Mouse (Mus musculus) retina, postnatal 7 days (tissue): Measurements from ENCODE around the gene Cpeb3.

Experiments used
- DNase-seq: peaks from one replicate; pipeline ENCODE4 v3.0.0-alpha.2; 2012; ENCODE audit warnings: low read depth, low spot score

Gene Cpeb3

DNA sequence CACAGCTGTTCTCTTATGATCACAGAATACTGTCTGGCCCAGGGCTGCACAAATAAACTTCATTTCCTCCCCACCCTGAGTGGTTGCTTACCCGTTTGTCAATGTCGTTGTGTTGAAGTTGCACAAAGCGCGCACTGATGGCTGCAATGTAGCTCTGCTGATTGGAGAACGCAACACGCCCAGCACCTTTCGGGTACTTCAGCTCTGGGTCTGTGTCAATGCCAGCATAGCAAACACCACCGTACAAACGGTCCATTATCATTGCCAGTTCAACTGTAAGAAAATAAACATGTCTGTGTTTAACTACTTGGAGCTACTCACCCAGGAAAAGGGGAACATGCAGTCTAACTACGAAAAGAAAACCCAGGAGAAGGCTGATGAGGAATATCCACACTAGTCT lies 164.0 kb downstream of the Cpeb3 start:
- no peak for DNase-seq

DNA sequence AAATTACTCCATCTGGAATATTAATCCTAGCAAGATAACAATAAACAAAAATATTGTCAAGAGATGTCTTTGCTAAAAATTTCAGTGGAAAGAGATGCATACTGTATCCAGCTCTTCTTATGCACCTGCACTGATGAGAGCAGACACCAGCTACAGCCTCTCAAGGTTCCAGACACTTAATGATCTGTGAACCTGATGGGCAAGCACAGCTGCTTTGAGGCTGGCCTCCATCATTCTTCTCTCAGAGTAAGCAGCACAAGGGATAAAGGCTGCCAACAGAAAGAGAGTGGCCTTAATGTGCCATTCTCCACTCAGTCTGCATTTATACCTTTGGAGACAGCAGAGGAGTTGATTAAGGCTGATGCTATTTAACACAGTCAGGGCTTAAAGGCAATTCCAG lies 167.5 kb downstream of the Cpeb3 start:
- no peak for DNase-seq

DNA sequence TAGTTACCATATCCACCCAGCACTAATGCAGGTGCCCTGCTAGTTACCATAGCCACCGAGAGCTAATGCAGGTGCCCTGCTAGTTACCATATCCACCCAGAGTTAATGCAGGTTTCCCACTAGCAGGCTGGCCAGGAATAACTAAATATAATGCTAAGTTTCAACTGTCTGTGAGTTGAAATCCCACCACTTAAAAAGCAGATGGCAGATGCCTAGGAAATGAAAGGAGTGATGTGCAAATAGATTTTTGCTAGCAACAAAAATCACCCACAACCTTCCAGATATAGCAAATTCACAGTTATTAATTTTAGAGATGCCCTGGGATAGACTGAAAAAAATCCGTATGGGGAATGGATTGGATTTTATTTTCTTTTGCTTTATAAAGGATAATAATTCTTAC lies 176.0 kb downstream of the Cpeb3 start:
- no peak for DNase-seq

DNA sequence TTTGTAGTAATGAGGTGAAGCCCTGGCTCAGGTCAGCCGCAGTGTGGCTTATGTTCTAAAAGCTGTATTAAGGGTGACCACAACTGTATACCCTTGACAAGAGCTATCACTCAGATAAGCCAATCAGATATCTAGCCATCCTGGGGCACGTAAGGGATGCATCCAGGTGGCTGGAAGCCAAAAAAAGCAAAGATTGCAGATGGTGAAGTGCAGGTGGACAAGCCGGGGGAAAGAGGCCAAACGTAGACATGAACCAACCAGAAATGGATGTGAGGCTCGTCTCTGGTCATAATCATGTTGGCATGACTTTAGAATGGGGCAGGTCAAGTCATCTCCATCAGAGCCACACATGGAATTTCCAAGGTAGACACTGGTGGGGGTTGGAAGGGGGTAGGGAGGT lies 177.0 kb downstream of the Cpeb3 start:
- DNase-seq, result no peak

DNA sequence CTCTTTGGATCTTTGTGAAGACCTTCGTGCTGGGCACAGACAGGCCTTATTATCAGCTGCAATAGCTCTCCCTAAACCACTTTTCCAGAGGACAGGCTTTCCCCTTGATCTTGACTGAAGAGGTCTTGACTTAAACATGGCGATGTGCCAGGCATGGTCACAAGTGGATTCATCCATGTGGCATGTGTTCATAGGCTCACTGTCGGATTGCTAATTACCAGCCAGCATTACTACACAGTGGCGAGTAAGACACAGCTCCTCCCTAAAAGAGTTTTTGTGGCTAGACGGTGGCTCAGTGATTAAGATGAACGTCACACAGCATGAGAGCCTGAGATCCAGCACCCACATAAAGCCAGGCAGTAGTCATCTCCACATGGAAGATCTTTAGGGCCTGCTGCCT lies 178.6 kb downstream of the Cpeb3 start:
- DNase-seq, result no peak

DNA sequence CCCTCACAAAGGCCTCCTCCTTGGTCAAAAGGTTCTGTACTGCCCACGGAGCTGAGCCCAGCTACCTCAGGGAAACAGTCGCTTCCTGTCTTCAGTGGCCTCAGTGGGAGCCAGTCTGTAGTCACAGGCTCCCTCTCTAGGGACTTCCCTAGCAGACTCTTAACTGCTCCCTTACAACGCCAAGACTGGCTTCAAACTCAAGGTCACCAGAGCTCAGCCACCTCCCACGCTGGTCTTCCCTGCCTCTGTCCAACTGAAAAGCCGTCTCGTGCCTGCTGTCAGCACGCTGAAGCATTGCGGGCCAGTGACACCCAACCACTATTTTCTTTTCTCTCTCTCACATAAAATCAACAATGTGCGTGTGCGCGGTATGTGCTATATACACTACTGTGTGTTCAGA lies 182.0 kb downstream of the Cpeb3 start:
- no peak for DNase-seq

DNA sequence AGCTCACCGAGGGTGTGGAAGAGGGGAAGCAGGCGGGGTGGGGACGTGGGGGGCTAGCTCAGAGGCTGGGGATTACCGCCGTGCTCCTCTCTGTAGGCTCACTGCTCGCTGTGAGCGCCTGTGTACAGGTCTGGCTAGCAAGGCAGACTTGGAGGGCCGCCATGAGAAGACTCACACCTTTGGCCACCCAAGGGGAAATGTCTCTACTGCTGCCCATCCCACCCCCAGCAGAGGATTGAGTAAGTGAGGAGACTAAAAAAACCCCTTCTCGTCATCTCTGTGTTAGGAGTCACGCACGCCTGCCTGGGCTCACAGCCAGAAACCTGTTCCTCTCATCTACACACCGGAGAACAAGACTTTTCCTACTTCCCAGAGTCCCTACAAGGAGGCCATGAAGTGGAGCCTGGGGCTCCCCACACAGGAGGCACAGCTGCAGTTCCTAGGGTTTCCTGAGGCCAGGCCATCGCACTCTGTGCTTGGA lies 182.5 kb downstream of the Cpeb3 start:
- no peak for DNase-seq

DNA sequence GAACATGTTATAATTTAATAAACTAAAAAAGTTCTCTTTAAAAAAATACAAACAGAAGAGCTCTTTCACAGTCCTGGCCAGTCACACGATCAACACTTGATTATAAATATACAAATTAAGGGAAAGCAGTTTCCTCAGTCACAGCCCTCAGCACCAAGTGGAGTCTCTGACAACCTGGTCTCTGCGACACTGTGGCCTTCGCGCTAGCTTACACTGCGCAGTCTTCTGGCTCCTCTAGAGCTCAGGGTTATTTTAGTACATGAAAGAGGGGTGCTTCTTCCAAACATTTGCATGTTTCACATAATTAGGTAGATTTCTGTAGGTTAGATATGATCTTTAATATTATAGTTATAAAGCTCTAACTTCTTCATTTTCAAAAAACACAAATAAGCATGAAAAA lies 186.3 kb downstream of the Cpeb3 start:
- no peak for DNase-seq

DNA sequence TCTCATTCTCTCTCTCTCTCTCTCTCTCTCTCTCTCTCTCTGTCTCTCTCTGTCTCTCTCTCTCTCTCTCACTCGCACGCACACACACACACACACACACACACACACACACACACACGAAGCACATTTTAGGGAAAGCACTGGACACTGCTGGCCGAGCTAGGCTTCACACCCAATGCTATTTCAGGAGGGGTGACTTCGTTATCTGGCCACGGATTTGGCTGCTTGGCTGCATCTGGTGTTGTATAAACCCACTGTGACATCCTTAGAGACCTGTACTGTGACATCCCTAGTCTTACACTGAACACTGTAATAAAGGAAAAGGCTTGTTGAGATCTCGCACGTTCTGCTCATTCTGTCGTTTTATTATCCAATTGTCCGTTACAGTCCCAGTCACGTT lies 187.4 kb downstream of the Cpeb3 start:
- DNase-seq, result no peak

DNA sequence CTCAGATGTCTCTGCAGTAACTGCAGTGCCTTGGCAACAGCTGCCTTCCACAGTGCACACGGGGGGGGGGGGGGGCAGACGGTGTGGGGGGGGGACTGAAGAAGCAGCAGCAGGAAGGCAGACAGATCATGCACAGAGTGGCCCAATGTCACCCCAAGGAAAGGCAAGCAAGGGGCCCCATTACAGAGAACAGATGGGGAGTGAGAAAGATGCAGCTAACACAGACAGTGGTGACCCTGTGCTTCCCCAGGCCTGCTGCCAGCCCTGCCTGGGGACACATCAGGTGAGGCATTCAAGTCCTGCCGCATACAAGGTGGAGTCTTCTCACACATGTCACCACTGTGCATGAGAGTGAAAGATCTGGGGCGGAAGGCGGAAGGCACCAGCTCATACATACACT lies 187.9 kb downstream of the Cpeb3 start:
- no peak for DNase-seq

DNA sequence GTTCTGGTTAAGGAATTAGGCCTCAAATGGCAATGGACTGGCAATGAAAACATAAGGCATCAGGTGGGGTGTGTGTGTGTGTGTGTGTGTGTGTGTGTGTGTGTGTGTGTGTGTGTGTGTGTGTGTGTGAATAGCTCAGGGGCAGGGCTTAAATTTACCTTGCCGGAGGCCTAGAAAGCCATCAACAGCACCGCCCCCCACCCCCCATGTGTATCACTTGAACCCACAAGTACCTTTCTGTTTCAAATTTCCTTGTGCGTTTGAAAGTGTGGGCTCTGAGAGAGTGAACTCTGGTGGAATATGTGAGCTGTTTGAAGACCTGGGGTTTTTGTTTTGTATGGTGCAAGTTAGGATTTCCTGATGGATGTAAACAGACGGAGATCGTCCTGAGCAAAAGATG lies 189.5 kb downstream of the Cpeb3 start:
- DNase-seq, result no peak

DNA sequence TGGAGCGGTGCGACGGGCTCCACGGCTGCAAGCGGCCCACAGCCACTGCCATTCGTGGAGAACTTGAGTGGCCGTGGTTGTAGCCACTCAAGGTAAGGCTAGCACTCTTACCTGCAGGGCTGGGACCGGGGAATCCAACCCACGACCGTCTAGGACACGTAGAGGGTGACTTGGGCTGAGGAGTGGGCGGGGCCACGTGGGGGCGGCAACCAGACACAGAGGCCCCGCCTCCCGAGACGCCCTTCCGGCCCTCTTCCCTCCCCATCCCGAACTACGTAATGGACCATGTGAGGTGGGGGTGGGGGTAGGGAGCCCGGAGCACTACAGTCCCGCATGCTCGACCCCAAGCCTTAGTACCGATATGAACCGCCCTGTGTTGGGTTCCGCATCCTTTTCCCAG lies 190.0 kb downstream of the Cpeb3 start:
- peak; percentile 44 for DNase-seq

DNA sequence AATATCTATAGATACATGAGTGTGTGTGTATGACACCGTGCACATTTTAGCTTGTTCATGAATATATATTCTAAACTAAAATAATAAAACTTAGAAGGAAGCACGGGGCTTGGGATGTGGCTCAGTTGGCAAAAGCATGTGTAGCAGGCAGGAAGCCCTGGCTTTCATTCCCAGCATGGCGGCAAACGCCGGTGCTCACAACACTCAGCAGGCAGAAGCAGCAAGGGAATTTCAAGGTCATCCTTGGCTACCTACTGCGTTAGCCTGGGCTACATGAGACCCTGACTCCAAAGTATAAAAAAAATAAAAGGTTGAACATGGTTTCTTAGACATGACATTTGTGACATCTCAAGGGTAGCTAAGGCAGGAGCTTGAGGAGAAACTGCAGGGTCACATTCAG lies 191.5 kb downstream of the Cpeb3 start:
- DNase-seq, result no peak

DNA sequence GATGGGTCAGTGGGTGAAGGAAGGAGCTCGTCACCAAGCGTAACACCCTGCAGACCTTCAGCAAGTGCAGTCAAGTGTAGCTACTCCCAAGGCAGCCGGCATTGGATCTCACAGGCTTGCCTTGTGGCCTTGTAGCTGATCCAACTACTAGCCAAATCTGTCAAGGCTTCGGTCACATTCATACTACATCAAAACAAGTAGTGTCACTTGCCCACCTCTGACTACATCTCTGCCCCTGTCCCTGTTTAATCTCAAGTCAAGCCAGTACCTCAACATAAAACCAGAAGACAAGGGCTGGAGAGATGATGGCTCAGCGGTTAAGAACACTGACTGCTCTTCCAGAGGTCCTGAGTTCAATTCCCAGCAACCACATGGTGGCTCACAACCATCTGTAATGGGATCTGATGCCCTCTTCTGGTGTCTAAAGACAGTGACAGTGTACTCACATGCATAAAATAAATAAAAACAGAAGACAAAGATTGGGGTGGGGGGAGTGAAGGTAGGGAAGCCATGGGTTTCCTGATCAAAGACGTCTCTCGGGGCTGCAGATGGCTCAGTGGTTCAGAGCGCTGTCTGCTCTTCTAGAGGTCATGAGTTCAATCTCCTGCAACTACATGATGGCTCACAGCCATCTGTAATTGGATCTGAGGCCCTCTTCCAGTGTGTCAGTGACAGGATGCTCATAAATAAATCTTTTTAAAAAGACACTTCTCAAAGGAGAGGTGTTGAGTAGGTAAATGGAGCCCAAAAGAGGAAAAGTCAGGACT lies 194.0 kb downstream of the Cpeb3 start:
- DNase-seq, result no peak

DNA sequence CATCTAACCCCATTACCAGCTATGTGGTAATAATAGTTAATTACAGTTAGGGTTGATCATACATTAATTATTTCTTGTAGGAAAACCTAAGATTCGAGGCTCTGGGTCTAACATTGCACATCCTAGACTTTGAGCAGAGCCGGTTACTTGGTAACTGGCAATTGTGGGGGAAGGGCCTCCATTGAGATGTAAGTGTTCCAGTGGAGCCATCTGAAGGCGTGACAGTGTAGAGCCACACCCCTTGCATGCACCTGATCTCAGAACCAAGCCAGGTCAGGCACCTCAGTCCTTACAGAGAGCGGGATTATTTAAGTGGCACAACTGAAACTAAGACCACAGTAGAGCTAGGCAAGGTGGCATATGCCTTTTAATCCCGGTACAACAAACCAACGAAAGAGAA lies 194.9 kb downstream of the Cpeb3 start:
- DNase-seq, result no peak

DNA sequence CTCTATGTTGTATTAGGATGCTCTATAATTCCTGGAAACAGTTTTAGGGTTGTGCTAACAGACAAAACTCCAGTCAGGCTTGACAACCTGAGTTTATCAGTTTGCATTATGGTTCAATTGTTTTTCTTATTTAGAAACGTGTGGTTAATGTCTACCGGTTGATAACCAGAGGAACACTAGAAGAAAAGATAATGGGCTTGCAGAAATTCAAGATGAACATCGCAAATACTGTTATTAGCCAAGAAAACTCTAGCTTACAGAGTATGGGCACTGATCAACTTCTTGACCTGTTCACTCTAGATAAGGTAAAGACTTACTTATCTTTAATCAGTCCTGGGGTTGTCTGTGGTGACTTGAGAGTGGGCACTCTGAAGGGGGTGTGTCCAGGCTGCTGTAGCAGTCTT lies 198.5 kb downstream of the Cpeb3 start:
- no peak for DNase-seq

DNA sequence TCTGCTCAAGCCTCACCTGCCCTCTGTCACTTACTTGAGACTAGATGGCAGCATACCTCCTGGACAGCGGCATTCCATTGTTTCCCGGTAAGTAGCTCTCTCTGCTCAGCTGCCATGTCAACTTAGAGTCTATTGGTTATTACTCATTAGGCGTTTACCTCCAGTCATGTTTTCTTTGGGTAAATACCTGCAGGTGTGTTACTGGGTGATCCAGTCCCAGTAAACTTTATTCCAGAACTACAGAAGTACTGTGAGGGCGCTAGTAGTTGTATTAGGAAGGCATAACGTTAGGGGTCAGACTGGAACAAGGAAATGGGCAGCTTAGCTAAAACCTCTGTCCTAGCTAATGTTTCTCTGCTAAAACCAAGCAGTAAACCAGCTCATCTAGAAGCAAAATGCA lies 203.8 kb downstream of the Cpeb3 start:
- DNase-seq, result no peak
